Mouse (Mus musculus): ENCODE measurements around the gene Nme1. TPM values are rescaled to one million over a fixed set of nuclear protein-coding genes. Genes with fewer than 3 reads are reported as not detected.

The Nme1 gene
- polyA plus RNA-seq, 1 experiment from 2014 or later, result 154 TPM

DNA sequence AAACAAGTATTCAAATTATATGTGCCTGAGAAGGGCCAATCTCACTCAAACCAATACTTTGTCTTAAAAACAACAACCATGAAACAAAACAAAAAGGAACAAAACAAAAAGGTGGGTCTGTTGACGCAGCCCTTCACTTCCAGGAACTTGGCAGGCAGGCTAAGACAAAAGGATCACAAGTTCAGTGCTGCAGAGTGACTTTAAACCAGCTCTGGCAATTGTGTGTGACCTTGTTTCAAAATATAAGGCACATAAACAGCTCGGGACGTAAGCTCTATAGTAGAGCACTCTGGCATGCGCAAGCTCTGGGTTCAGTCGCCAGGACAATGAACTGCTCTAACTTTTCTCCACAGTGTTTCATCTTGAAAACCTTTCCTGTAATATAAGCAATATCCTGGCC lies 4.6 kb upstream of the Nme1 start:
- no peaks in the 10 kb centered on the region for H3K27me3 ChIP-seq (ENCODE audit: control insufficient read depth, insufficient read depth, low read length)
- H3K27ac ChIP-seq (ENCODE audit: low read length), result no peak overlapping the region
- 89% methylated on average over 5 of the region's 5 CpGs for WGBS
- no peak overlapping the region for H3K9ac ChIP-seq (replicated peaks; ENCODE audit: low read depth, low read length)
- H3K4me3 ChIP-seq (ENCODE audit: low read depth, low read length), result no peak overlapping the region
- no peaks in the 10 kb centered on the region for H3K9me3 ChIP-seq (ENCODE audit: control insufficient read depth, low read depth, low read length)
- no peaks in the 10 kb centered on the region for H3K4me1 ChIP-seq (ENCODE audit: control insufficient read depth, insufficient read depth, low read length)
- H3K36me3 ChIP-seq (ENCODE audit: control insufficient read depth, insufficient read depth, low read length), result no peaks in the 10 kb centered on the region
- no peak overlapping the region for H3K4me2 ChIP-seq (replicated peaks; ENCODE audit: low read depth, low read length)
- no peak for ATAC-seq (ENCODE audit: insufficient number of reproducible peaks, insufficient read depth, low FRiP score, low read depth)

GRCm38 (mm10) chr11:93969799-93970198 lies 1.5 kb upstream of the Nme1 start:
- H3K9ac ChIP-seq (replicated peaks; ENCODE audit: low read depth, low read length), result no peak overlapping the region

GRCm38 (mm10) chr11:93969171-93969570 lies 850 bp upstream of the Nme1 start:
- peaks cover 13% of the 10 kb centered on the region for H3K36me3 ChIP-seq (ENCODE audit: control insufficient read depth, insufficient read depth, low read length)
- H3K4me3 ChIP-seq (ENCODE audit: low read depth, low read length), result no peak overlapping the region

More at GRCm38 (mm10) chr11:93969799-93970198, 1.5 kb upstream of the Nme1 start:
- Histone ChIP-seq H3K4me2 (replicated peaks; ENCODE audit: low read depth, low read length) (no peak overlapping the region), H3K4me3 (ENCODE audit: low read depth, low read length) (no peak overlapping the region), H3K36me3 (ENCODE audit: control insufficient read depth, insufficient read depth, low read length) (peaks cover 7% of the 10 kb centered on the region), H3K4me1 (ENCODE audit: control insufficient read depth, insufficient read depth, low read length) (0 out of 2 replicates have a peak, but pooled peaks cover 4% of the 10 kb centered on the region), H3K27me3 (ENCODE audit: control insufficient read depth, insufficient read depth, low read length) (no peaks in the 10 kb centered on the region), H3K27ac (ENCODE audit: low read length) (no peak overlapping the region), H3K9me3 (ENCODE audit: control insufficient read depth, low read depth, low read length) (no peaks in the 10 kb centered on the region)
- 68% methylated on average over 1 of the region's 1 CpGs for WGBS
- no peak for ATAC-seq (ENCODE audit: insufficient number of reproducible peaks, insufficient read depth, low FRiP score, low read depth)

GRCm38 (mm10) chr11:93968848-93969128 lies 467 bp upstream of the Nme1 start:
- 44% methylated on average over 6 of the region's 6 CpGs for WGBS
- Histone ChIP-seq H3K36me3 (ENCODE audit: control insufficient read depth, insufficient read depth, low read length) (peaks cover 17% of the 10 kb centered on the region), H3K27me3 (ENCODE audit: control insufficient read depth, insufficient read depth, low read length) (no peaks in the 10 kb centered on the region), H3K9ac (replicated peaks; ENCODE audit: low read depth, low read length) (no peak overlapping the region), H3K4me3 (ENCODE audit: low read depth, low read length) (peak overlapping the region; percentile 22; the same call in 1 of the 2 replicates), H3K9me3 (ENCODE audit: control insufficient read depth, low read depth, low read length) (no peaks in the 10 kb centered on the region), H3K4me2 (replicated peaks; ENCODE audit: low read depth, low read length) (peak overlapping the region; percentile 33), H3K4me1 (ENCODE audit: control insufficient read depth, insufficient read depth, low read length) (0 out of 2 replicates have a peak, but pooled peaks cover 4% of the 10 kb centered on the region), H3K27ac (ENCODE audit: low read length) (no peak overlapping the region)
- ATAC-seq (ENCODE audit: insufficient number of reproducible peaks, insufficient read depth, low FRiP score, low read depth), result no peak

More at GRCm38 (mm10) chr11:93969171-93969570, 850 bp upstream of the Nme1 start:
- no peak overlapping the region for H3K9ac ChIP-seq (replicated peaks; ENCODE audit: low read depth, low read length)
- no peak overlapping the region for H3K27ac ChIP-seq (ENCODE audit: low read length)
- WGBS, result 94% methylated on average over 6 of the region's 6 CpGs
- no peak overlapping the region for H3K4me2 ChIP-seq (replicated peaks; ENCODE audit: low read depth, low read length)
- ATAC-seq (ENCODE audit: insufficient number of reproducible peaks, insufficient read depth, low FRiP score, low read depth), result no peak
- H3K27me3 ChIP-seq (ENCODE audit: control insufficient read depth, insufficient read depth, low read length), result no peaks in the 10 kb centered on the region
- no peaks in the 10 kb centered on the region for H3K9me3 ChIP-seq (ENCODE audit: control insufficient read depth, low read depth, low read length)
- H3K4me1 ChIP-seq (ENCODE audit: control insufficient read depth, insufficient read depth, low read length), result 0 out of 2 replicates have a peak, but pooled peaks cover 4% of the 10 kb centered on the region

GRCm38 (mm10) chr11:93967381-93967780 lies 940 bp downstream of the Nme1 start:
- H3K4me3 ChIP-seq (ENCODE audit: low read depth, low read length), result peak overlapping the region; percentile 72
- peak overlapping the region; percentile 83 for H3K4me2 ChIP-seq (replicated peaks; ENCODE audit: low read depth, low read length)
- H3K27me3 ChIP-seq (ENCODE audit: control insufficient read depth, insufficient read depth, low read length), result no peaks in the 10 kb centered on the region
- H3K36me3 ChIP-seq (ENCODE audit: control insufficient read depth, insufficient read depth, low read length), result peaks cover 29% of the 10 kb centered on the region
- H3K27ac ChIP-seq (ENCODE audit: low read length), result peak overlapping the region; percentile 61
- H3K9ac ChIP-seq (replicated peaks; ENCODE audit: low read depth, low read length), result peak overlapping the region; percentile 60
- no peaks in the 10 kb centered on the region for H3K9me3 ChIP-seq (ENCODE audit: control insufficient read depth, low read depth, low read length)
- WGBS, result 3% methylated on average over 11 of the region's 11 CpGs
- H3K4me1 ChIP-seq (ENCODE audit: control insufficient read depth, insufficient read depth, low read length), result 0 out of 2 replicates have a peak, but pooled peaks cover 4% of the 10 kb centered on the region
- no peak for ATAC-seq (ENCODE audit: insufficient number of reproducible peaks, insufficient read depth, low FRiP score, low read depth)

DNA sequence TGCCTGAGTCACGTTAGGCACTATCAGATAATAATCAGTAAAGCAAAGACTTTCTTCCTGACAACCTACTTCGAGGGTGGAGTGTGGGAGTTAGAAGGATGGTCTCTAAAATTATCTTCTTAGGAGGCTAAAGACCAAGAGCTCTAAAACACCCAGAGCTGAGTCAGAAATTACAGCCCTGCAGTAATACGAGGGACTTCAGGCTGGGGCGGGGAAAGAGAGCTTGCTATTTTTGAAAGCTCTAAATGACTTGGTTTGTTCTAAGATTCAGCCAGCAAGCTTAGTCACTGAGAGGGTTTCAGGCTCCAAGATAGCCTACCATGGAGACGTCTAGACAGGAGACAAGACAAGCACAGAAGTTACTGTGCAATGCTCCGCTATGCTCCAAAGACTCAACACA lies 2.9 kb downstream of the Nme1 start:
- Histone ChIP-seq H3K9me3 (ENCODE audit: control insufficient read depth, low read depth, low read length) (no peaks in the 10 kb centered on the region), H3K36me3 (ENCODE audit: control insufficient read depth, insufficient read depth, low read length) (peaks cover 46% of the 10 kb centered on the region), H3K27ac (ENCODE audit: low read length) (no peak overlapping the region), H3K4me3 (ENCODE audit: low read depth, low read length) (no peak overlapping the region), H3K4me1 (ENCODE audit: control insufficient read depth, insufficient read depth, low read length) (0 out of 2 replicates have a peak, but pooled peaks cover 4% of the 10 kb centered on the region), H3K27me3 (ENCODE audit: control insufficient read depth, insufficient read depth, low read length) (no peaks in the 10 kb centered on the region), H3K9ac (replicated peaks; ENCODE audit: low read depth, low read length) (no peak overlapping the region), H3K4me2 (replicated peaks; ENCODE audit: low read depth, low read length) (no peak overlapping the region)
- no peak for ATAC-seq (ENCODE audit: insufficient number of reproducible peaks, insufficient read depth, low FRiP score, low read depth)
- WGBS, result 91% methylated on average over 6 of the region's 6 CpGs

DNA sequence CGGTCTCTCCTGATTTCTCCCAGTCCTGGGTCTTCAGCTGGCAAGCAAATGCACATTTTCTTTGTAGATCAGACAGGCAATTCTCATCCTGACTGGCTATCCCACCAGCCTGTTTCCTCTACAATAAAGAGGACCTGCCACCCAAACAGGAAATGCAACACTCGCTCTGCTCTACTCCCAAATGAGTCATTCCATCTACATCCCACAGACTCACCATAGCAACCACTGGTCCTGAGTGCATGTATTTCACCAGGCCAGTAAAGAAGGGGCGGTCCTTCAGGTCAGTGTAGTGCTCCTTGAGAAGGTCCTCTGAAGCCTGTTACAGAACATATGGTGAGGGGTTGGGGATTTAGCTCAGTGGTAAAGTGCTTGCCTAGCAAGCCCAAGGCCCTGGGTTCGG lies 5.3 kb downstream of the Nme1 start:
- 0 out of 2 replicates have a peak, but pooled peaks cover 4% of the 10 kb centered on the region for H3K4me1 ChIP-seq (ENCODE audit: control insufficient read depth, insufficient read depth, low read length)
- no peak overlapping the region for H3K4me3 ChIP-seq (ENCODE audit: low read depth, low read length)
- no peak overlapping the region for H3K27ac ChIP-seq (ENCODE audit: low read length)
- no peak for ATAC-seq (ENCODE audit: insufficient number of reproducible peaks, insufficient read depth, low FRiP score, low read depth)
- H3K27me3 ChIP-seq (ENCODE audit: control insufficient read depth, insufficient read depth, low read length), result no peaks in the 10 kb centered on the region
- H3K36me3 ChIP-seq (ENCODE audit: control insufficient read depth, insufficient read depth, low read length), result peaks cover 66% of the 10 kb centered on the region
- no peak overlapping the region for H3K9ac ChIP-seq (replicated peaks; ENCODE audit: low read depth, low read length)
- no peaks in the 10 kb centered on the region for H3K9me3 ChIP-seq (ENCODE audit: control insufficient read depth, low read depth, low read length)
- no peak overlapping the region for H3K4me2 ChIP-seq (replicated peaks; ENCODE audit: low read depth, low read length)
- WGBS, result 88% methylated on average over 4 of the region's 4 CpGs

GRCm38 (mm10) chr11:93961482-93961881 lies 6.8 kb downstream of the Nme1 start:
- H3K4me2 ChIP-seq (replicated peaks; ENCODE audit: low read depth, low read length), result no peak overlapping the region
- H3K4me3 ChIP-seq (ENCODE audit: low read depth, low read length), result no peak overlapping the region
- H3K27me3 ChIP-seq (ENCODE audit: control insufficient read depth, insufficient read depth, low read length), result no peaks in the 10 kb centered on the region
- ATAC-seq (ENCODE audit: insufficient number of reproducible peaks, insufficient read depth, low FRiP score, low read depth), result no peak
- H3K4me1 ChIP-seq (ENCODE audit: control insufficient read depth, insufficient read depth, low read length), result peaks cover 4% of the 10 kb centered on the region
- H3K9me3 ChIP-seq (ENCODE audit: control insufficient read depth, low read depth, low read length), result no peaks in the 10 kb centered on the region
- no peak overlapping the region for H3K27ac ChIP-seq (ENCODE audit: low read length)
- 83% methylated on average over 6 of the region's 6 CpGs for WGBS
- H3K36me3 ChIP-seq (ENCODE audit: control insufficient read depth, insufficient read depth, low read length), result peaks cover 66% of the 10 kb centered on the region
- H3K9ac ChIP-seq (replicated peaks; ENCODE audit: low read depth, low read length), result no peak overlapping the region

- 83% methylated on average over 4 of the region's 4 CpGs for WGBS
- Histone ChIP-seq H3K9ac (replicated peaks; ENCODE audit: low read depth, low read length) (no peak overlapping the region), H3K4me1 (ENCODE audit: control insufficient read depth, insufficient read depth, low read length) (peaks cover 21% of the 10 kb centered on the region), H3K27me3 (ENCODE audit: control insufficient read depth, insufficient read depth, low read length) (no peaks in the 10 kb centered on the region), H3K27ac (ENCODE audit: low read length) (no peak overlapping the region), H3K4me2 (replicated peaks; ENCODE audit: low read depth, low read length) (no peak overlapping the region), H3K9me3 (ENCODE audit: control insufficient read depth, low read depth, low read length) (no peaks in the 10 kb centered on the region), H3K4me3 (ENCODE audit: low read depth, low read length) (no peak overlapping the region), H3K36me3 (ENCODE audit: control insufficient read depth, insufficient read depth, low read length) (peaks cover 55% of the 10 kb centered on the region)
- ATAC-seq (ENCODE audit: insufficient number of reproducible peaks, insufficient read depth, low FRiP score, low read depth), result no peak
These were observed 10.6 kb downstream of the Nme1 start for GRCm38 (mm10) chr11:93957746-93958145.

Data from stomach, embryonic 14.5 days (tissue).